Mouse (Mus musculus) MEL (cell line): ENCODE measurements at regions not wholly inside any gene's neighbourhood (a gene's known extent, or its start where the extent isn't known, plus 50 kb on each side); places are given as distances from the start of the nearest gene placed in this dataset.

Experiments
- DNase-seq: peaks from one replicate; pipeline ENCODE4 v3.0.0; 2011; ENCODE audit warnings: low read depth, low spot score
- H3K27ac ChIP-seq: 2 replicates; pipeline ENCODE4 v1.5.1; 2012; ENCODE audit warnings: low read depth, mild to moderate bottlenecking, control low read depth, low read length, moderate library complexity; ENCODE audit not compliant: control insufficient read depth
- H3K27me3 ChIP-seq, 2 experiments: fragments of 150-350 bp in 1 of 2; sonication (generic) in 1 of 2; 2 replicates each; pipeline ENCODE4 v1.6.1; 2012; ENCODE audit warnings: low read length in 2 of 2, mild to moderate bottlenecking in 2 of 2, improper control_type of control experiment in 1 of 2, moderate library complexity in 1 of 2; ENCODE audit not compliant: insufficient read depth in 2 of 2, control insufficient read depth in 1 of 2
- H3K36me3 ChIP-seq, 2 experiments: 2 replicates each; pipeline ENCODE4 v1.6.1; 2012 to 2014; ENCODE audit warnings: low read length in 2 of 2, improper control_type of control experiment in 1 of 2, inconsistent platforms in 1 of 2, mild to moderate bottlenecking in 1 of 2; ENCODE audit not compliant: insufficient read depth in 2 of 2, control insufficient read depth in 1 of 2
- H3K4me1 ChIP-seq, 2 experiments: fragments of 150-350 bp in 1 of 2; sonication (generic) in 1 of 2; 2 replicates each; pipeline ENCODE4 v1.6.1; 2012; ENCODE audit warnings: low read length in 2 of 2, improper control_type of control experiment in 1 of 2, mild to moderate bottlenecking in 1 of 2; ENCODE audit not compliant: insufficient read depth in 2 of 2, control insufficient read depth in 1 of 2
- H3K4me3 ChIP-seq, 2 experiments: fragments of 150-350 bp in 1 of 2; sonication (generic) in 1 of 2; 2 replicates each; pipeline ENCODE4 v1.5.1; 2012; ENCODE audit warnings: low read depth in 2 of 2, low read length in 2 of 2, mild to moderate bottlenecking in 2 of 2, moderate library complexity in 2 of 2, control low read depth in 1 of 2, improper control_type of control experiment in 1 of 2; ENCODE audit not compliant: control insufficient read depth in 1 of 2, insufficient read depth in 1 of 2
- H3K79me2 ChIP-seq: 2 replicates; pipeline ENCODE4 v1.6.1; 2012; ENCODE audit warnings: mild to moderate bottlenecking, low read length, moderate library complexity; ENCODE audit not compliant: control insufficient read depth, poor library complexity, insufficient read depth
- H3K9ac ChIP-seq: 2 replicates; pipeline ENCODE4 v1.6.1; 2012; ENCODE audit warnings: low read depth, mild to moderate bottlenecking, control low read depth, low read length, moderate library complexity; ENCODE audit not compliant: control insufficient read depth, poor library complexity, severe bottlenecking
- H3K9me3 ChIP-seq: fragments of 150-350 bp; sonication (generic); replicated peaks from 2 replicates; pipeline ENCODE4 v1.6.1; 2012; ENCODE audit warnings: mild to moderate bottlenecking, low read length, improper control_type of control experiment, moderate library complexity; ENCODE audit not compliant: insufficient read depth
- CHD2 ChIP-seq: IDR thresholded peaks from 2 replicates; pipeline ENCODE4 v1.6.1; 2011; ENCODE audit warnings: low read length, improper control_type of control experiment
- E2F4 ChIP-seq: IDR thresholded peaks from 2 replicates; pipeline ENCODE4 v1.6.1; 2011; ENCODE audit warnings: low read depth, low read length, improper control_type of control experiment, borderline replicate concordance
- HCFC1 ChIP-seq: IDR thresholded peaks from 2 replicates; pipeline ENCODE4 v1.6.1; 2012; ENCODE audit warnings: low read depth, mild to moderate bottlenecking, inconsistent platforms, low read length, improper control_type of control experiment, moderate library complexity
- MAX ChIP-seq: IDR thresholded peaks from 2 replicates; pipeline ENCODE4 v1.6.1; 2011; ENCODE audit warnings: low read length, improper control_type of control experiment
- MEF2A ChIP-seq: IDR thresholded peaks from 2 replicates; pipeline ENCODE4 v1.6.1; 2014; ENCODE audit warnings: low read depth, mild to moderate bottlenecking, inconsistent platforms, low read length, improper control_type of control experiment; ENCODE audit not compliant: poor library complexity, insufficient replicate concordance, severe bottlenecking; ENCODE audit errors: extremely low read depth
- MXI1 ChIP-seq: IDR thresholded peaks from 2 replicates; pipeline ENCODE4 v1.6.1; 2011; ENCODE audit warnings: mild to moderate bottlenecking, low read depth, low read length, improper control_type of control experiment
- MYC ChIP-seq: IDR thresholded peaks from 2 replicates; pipeline ENCODE4 v1.6.1; 2011; ENCODE audit warnings: low read depth, mild to moderate bottlenecking, low read length, improper control_type of control experiment, moderate library complexity
- NELFE ChIP-seq: IDR thresholded peaks from 2 replicates; pipeline ENCODE4 v1.6.1; 2011; ENCODE audit warnings: low read depth, low read length, improper control_type of control experiment
- POLR2A ChIP-seq, 2 experiments: IDR thresholded peaks; 2 replicates each; pipeline ENCODE4 v1.6.1; 2011 to 2012; ENCODE audit warnings: low read length in 2 of 2, mild to moderate bottlenecking in 2 of 2, control low read depth in 1 of 2, improper control_type of control experiment in 1 of 2, low read depth in 1 of 2, moderate library complexity in 1 of 2; ENCODE audit not compliant: control insufficient read depth in 1 of 2, insufficient read depth in 1 of 2, poor library complexity in 1 of 2
- POLR2AphosphoS2 ChIP-seq: IDR thresholded peaks from 2 replicates; pipeline ENCODE4 v1.6.1; 2011; ENCODE audit warnings: low read length, improper control_type of control experiment
- POLR2AphosphoS5 ChIP-seq: IDR thresholded peaks from 2 replicates; pipeline ENCODE4 v1.6.1; 2012; ENCODE audit warnings: low read depth, borderline replicate concordance, mild to moderate bottlenecking, inconsistent platforms, low read length, moderate library complexity, mixed read lengths
- RAD21 ChIP-seq: IDR thresholded peaks from 2 replicates; pipeline ENCODE4 v1.6.1; 2011; ENCODE audit warnings: mild to moderate bottlenecking, low read depth, low read length, improper control_type of control experiment
- RCOR1 ChIP-seq: IDR thresholded peaks from 2 replicates; pipeline ENCODE4 v1.6.1; 2012; ENCODE audit warnings: low read depth, mild to moderate bottlenecking, inconsistent platforms, low read length, improper control_type of control experiment
- TAL1 ChIP-seq: IDR thresholded peaks from 2 replicates; pipeline ENCODE4 v1.6.1; 2012; ENCODE audit warnings: mild to moderate bottlenecking, inconsistent platforms, low read length, moderate library complexity, mixed read lengths
- UBTF ChIP-seq: IDR thresholded peaks from 2 replicates; pipeline ENCODE4 v1.6.1; 2012; ENCODE audit warnings: low read depth, mild to moderate bottlenecking, inconsistent platforms, low read length, improper control_type of control experiment, moderate library complexity, borderline replicate concordance; ENCODE audit not compliant: insufficient read depth
- USF1 ChIP-seq: IDR thresholded peaks from 2 replicates; pipeline ENCODE4 v1.6.1; 2014; ENCODE audit warnings: low read depth, mild to moderate bottlenecking, inconsistent platforms, low read length, improper control_type of control experiment, moderate library complexity
- USF2 ChIP-seq, 2 experiments: IDR thresholded peaks; 2 replicates each; pipeline ENCODE4 v1.6.1; 2011 to 2012; ENCODE audit warnings: improper control_type of control experiment in 2 of 2, low read length in 2 of 2, borderline replicate concordance in 1 of 2, inconsistent platforms in 1 of 2, low read depth in 1 of 2, mild to moderate bottlenecking in 1 of 2; ENCODE audit not compliant: insufficient read depth in 1 of 2
- ZKSCAN1 ChIP-seq: IDR thresholded peaks from 2 replicates; pipeline ENCODE4 v1.6.1; 2012; ENCODE audit warnings: low read depth, mild to moderate bottlenecking, inconsistent platforms, low read length, improper control_type of control experiment, moderate library complexity
- ZMIZ1 ChIP-seq: IDR thresholded peaks from 2 replicates; pipeline ENCODE4 v1.6.1; 2012; ENCODE audit warnings: low read depth, mild to moderate bottlenecking, inconsistent platforms, low read length, improper control_type of control experiment, moderate library complexity

- TF ChIP-seq RCOR1 (no peak), USF1 (no peak), POLR2A (IDR thresholded peaks at IDR 0.05; ENCODE audit: control insufficient read depth in 1 of 2, insufficient read depth in 1 of 2, low read depth in 1 of 2, low read length in 2 of 2, poor library complexity in 1 of 2) (no peak), CHD2 (no peak), MAX (no peak), RAD21 (no peak), E2F4 (no peak), MXI1 (no peak), MEF2A (no peak), ZKSCAN1 (no peak), MYC (no peak), POLR2AphosphoS5 (no peak), ZMIZ1 (no peak), USF2 (IDR thresholded peaks at IDR 0.05; ENCODE audit: borderline replicate concordance in 1 of 2, insufficient read depth in 1 of 2, low read depth in 1 of 2, low read length in 2 of 2) (no peak), UBTF (no peak)
- Histone ChIP-seq H3K36me3 (no peaks in the 10 kb centered on the region), H3K79me2 (no peaks in the 10 kb centered on the region), H3K4me3 (no peak overlapping the region), H3K27me3 (peaks cover 0 to 2% of the 10 kb centered on the region in 2 experiments; a peak in 2 of 4 replicates), H3K9ac (no peak overlapping the region), H3K4me1 (no peaks in the 10 kb centered on the region), H3K27ac (no peak overlapping the region), H3K9me3 (no peaks in the 10 kb centered on the region)
- no peak for DNase-seq
Measured at GRCm38 (mm10) chr6:82855401-82855800, 81.1 kb upstream of the Hk2 start.

DNA sequence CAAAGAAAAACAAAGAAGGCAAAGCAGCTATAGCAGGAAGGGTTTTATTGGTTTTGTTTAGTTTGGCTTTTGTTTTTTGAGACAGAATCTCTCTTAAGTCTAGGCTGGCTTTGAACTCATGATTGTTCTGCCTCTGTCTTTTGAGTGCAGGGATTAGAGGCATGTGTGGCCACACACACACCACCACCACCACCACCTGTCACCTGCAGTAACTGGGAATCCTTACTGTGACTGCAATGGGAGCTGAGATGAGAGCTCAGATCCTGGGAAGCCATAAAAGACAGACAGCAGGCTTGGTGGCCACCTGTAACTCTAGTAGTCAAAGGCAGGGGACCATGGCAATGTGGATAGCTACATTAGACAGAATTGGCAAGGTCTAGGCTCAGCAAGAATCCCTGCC is 80.5 kb upstream of the Hk2 start:
- no peak overlapping the region for H3K27ac ChIP-seq
- no peaks in the 10 kb centered on the region for H3K4me1 ChIP-seq

More for the DNA sequence above, 80.5 kb upstream of the Hk2 start:
- H3K4me3 ChIP-seq, result no peak overlapping the region
- no peak for DNase-seq
- TF ChIP-seq POLR2AphosphoS2 (no peak), RAD21 (no peak), TAL1 (no peak), HCFC1 (no peak), NELFE (no peak), ZKSCAN1 (no peak)
- TF ChIP-seq, all 39 proteins: peak for 0
- Histone ChIP-seq H3K27me3 (peaks cover 0 to 2% of the 10 kb centered on the region in 2 experiments; a peak in 3 of 4 replicates), H3K9me3 (no peaks in the 10 kb centered on the region), H3K36me3 (no peaks in the 10 kb centered on the region), H3K79me2 (no peaks in the 10 kb centered on the region), H3K9ac (no peak overlapping the region)
